Mouse (Mus musculus): ENCODE data around the gene Ephb6. TPM values are rescaled to one million over a fixed set of nuclear protein-coding genes. Genes with fewer than 3 reads are reported as not detected.

The Ephb6 gene
- total RNA-seq, 1 experiment from 2014 or later, result 3.0 TPM

- no peak for ATAC-seq (ENCODE audit: extremely low read depth, insufficient number of reproducible peaks, low FRiP score, poor library complexity, severe bottlenecking)
Measured at GRCm38 (mm10) chr6:41662320-41662719, 57.0 kb downstream of the Ephb6 start.

Other genes starting within 250 kb of the Ephb6 start
- not detected in 2 replicates for gene Prss3, start 227.8 kb upstream of the Ephb6 start, total RNA-seq (2017)
- not detected in 2 replicates for gene Gm5771, start 213.1 kb upstream of the Ephb6 start, total RNA-seq (2017)
- gene Gm10334, start 159.3 kb upstream of the Ephb6 start, total RNA-seq (2017), result not detected in 2 replicates
- gene Prss1, start 146.6 kb upstream of the Ephb6 start, total RNA-seq (2017), result not detected in 2 replicates
- gene Prss2, start 83.7 kb upstream of the Ephb6 start, total RNA-seq (2017), result not detected in 2 replicates
- not detected in 2 replicates for gene Trpv6, start 30.9 kb downstream of the Ephb6 start, total RNA-seq (2017)
- not detected in 2 replicates for gene Trpv5, start 75.3 kb downstream of the Ephb6 start, total RNA-seq (2017)
- not detected in 2 replicates for gene Llcfc1, start 78.9 kb downstream of the Ephb6 start, total RNA-seq (2017)
- 0.47 and 1.5 TPM in 2 replicates for gene Kel, start 98.9 kb downstream of the Ephb6 start, total RNA-seq (2017)
- not detected in 2 replicates for gene Olfr459, start 169.7 kb downstream of the Ephb6 start, total RNA-seq (2017)
- not detected in 2 replicates for gene Pip, start 242.1 kb downstream of the Ephb6 start, total RNA-seq (2017)
- gene Sval2, start 247.5 kb downstream of the Ephb6 start, total RNA-seq (2017), result not detected in 2 replicates

All from neutrophil, adult 5-6 weeks (primary cell).